Mouse (Mus musculus) intestine, embryonic 14.5 days (tissue): ENCODE results near the gene Ifit3b. TPM values are rescaled to one million over a fixed set of nuclear protein-coding genes. Genes with fewer than 3 reads are reported as not detected.
"Not testable (repeated sequence)": the region's sequence is repeated elsewhere in the genome, so short reads cannot be mapped to it uniquely, and the experiment has no call there.

Experiments
- ATAC-seq: fragments of 200-750 bp; cut with Nextera tagmentation; replicated peaks from 2 replicates; pipeline ENCODE4 v1.8.0; 2017; ENCODE audit warnings: low read depth, moderate number of reproducible peaks, moderate TSS enrichment, moderate library complexity; ENCODE audit not compliant: low FRiP score, low TSS enrichment
- DNase-seq: peaks from one replicate; pipeline ENCODE4 v3.0.0-alpha.2; 2018; ENCODE audit warnings: low spot score
- H3K27ac ChIP-seq: fragments of 300-500 bp; sonication (generic); 2 replicates; pipeline ENCODE4 v1.5.1; 2014; ENCODE audit warnings: low read depth, mild to moderate bottlenecking, control low read depth
- H3K27me3 ChIP-seq: fragments of 300-500 bp; sonication (generic); replicated peaks from 2 replicates; pipeline ENCODE4 v1.6.1; 2014; ENCODE audit warnings: low read length, control low read depth; ENCODE audit not compliant: control insufficient read depth, insufficient read depth
- H3K36me3 ChIP-seq: fragments of 300-500 bp; sonication (generic); 2 replicates; pipeline ENCODE4 v1.6.1; 2014; ENCODE audit warnings: low read length, control low read depth; ENCODE audit not compliant: control insufficient read depth, insufficient read depth
- H3K4me1 ChIP-seq: fragments of 300-500 bp; sonication (generic); replicated peaks from 2 replicates; pipeline ENCODE4 v1.6.1; 2014; ENCODE audit warnings: low read length, control low read depth, mixed read lengths; ENCODE audit not compliant: control insufficient read depth, insufficient read depth
- H3K4me2 ChIP-seq: fragments of 300-500 bp; sonication (generic); 2 replicates; pipeline ENCODE4 v1.6.1; 2014; ENCODE audit warnings: low read length
- H3K4me3 ChIP-seq: fragments of 300-500 bp; sonication (generic); 2 replicates; pipeline ENCODE4 v1.5.1; 2014; ENCODE audit warnings: low read depth, low read length, control low read depth, mixed read lengths
- H3K9ac ChIP-seq: fragments of 300-500 bp; sonication (generic); 2 replicates; pipeline ENCODE4 v1.6.1; 2014; ENCODE audit warnings: mild to moderate bottlenecking, low read length
- H3K9me3 ChIP-seq: fragments of 300-500 bp; sonication (generic); 2 replicates; pipeline ENCODE4 v1.6.1; 2016; ENCODE audit warnings: low read length, control low read depth; ENCODE audit not compliant: control insufficient read depth
- WGBS: fragments of 180-500 bp; shearing (Covaris S2); extraction: QIAGEN DNeasy Blood & Tissue Kit; methylation state at CpG from one replicate; pipeline ENCODE4 v1.1.7; 2014; 5-methylcytosine and 5-hydroxymethylcytosine counted together
- polyA plus RNA-seq: library from polyadenylated mRNA; unstranded; fragments of >200 nt; fragmentation: Nextera tagmentation; extraction: Ambion mirVana; gene quantifications from 2 replicates; pipeline ENCODE4 v1.2.1, GENCODE M21; 2014

The Ifit3b gene
- polyA plus RNA-seq, 1 experiment from 2014 or later = 0.15 TPM

- no peak overlapping the region for H3K27ac ChIP-seq
- no peak overlapping the region for H3K9ac ChIP-seq
- no peaks in the 10 kb centered on the region for H3K9me3 ChIP-seq
- H3K4me3 ChIP-seq = no peak overlapping the region
- H3K4me2 ChIP-seq = no peak overlapping the region
- no peaks in the 10 kb centered on the region for H3K36me3 ChIP-seq
- H3K27me3 ChIP-seq = no peaks in the 10 kb centered on the region
- WGBS = 86% methylated on average over 2 of the region's 2 CpGs
- ATAC-seq = no peak
- no peaks in the 10 kb centered on the region for H3K4me1 ChIP-seq
- DNase-seq = no peak
Observed at GRCm38 (mm10) chr19:34598341-34598740, 9.4 kb upstream of the Ifit3b start.

- not testable (repeated sequence) for H3K4me3 ChIP-seq, H3K27ac ChIP-seq, DNase-seq, H3K9ac ChIP-seq, H3K4me1 ChIP-seq, H3K4me2 ChIP-seq, H3K36me3 ChIP-seq, ATAC-seq, H3K9me3 ChIP-seq, H3K27me3 ChIP-seq
Observed at GRCm38 (mm10) chr19:34599250-34599649, 8.5 kb upstream of the Ifit3b start.

DNA sequence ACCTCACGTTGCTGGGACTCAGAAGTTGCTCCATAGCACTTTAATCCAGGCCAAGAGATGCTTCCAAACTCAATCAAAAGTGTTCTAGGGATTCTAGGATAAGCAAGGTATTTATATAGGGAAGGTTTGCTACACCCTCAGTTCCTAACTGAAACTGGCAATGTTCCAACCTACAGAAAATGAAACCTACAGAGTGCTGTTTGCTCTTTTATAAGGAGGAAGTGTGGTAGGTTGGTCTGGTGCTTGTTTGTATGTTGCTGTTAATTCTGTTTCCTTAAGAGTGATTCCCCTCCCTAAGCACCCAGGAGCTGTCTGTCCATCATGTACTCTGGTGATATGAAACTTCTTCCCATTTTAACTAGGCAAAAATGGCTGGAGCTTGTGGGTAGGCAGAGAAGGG, 5.9 kb upstream of the Ifit3b start, which contains the start of gene Ifit1bl1:
Gene Ifit1bl1 (minus strand): TSS at position 69 of the 400 bp plus-strand sequence.
- not testable (repeated sequence) for H3K9me3 ChIP-seq, DNase-seq, H3K27ac ChIP-seq, H3K4me1 ChIP-seq, H3K4me3 ChIP-seq, H3K27me3 ChIP-seq, H3K36me3 ChIP-seq, H3K4me2 ChIP-seq, H3K9ac ChIP-seq, ATAC-seq
- 58% methylated on average over 1 of the region's 1 CpGs for WGBS

DNA sequence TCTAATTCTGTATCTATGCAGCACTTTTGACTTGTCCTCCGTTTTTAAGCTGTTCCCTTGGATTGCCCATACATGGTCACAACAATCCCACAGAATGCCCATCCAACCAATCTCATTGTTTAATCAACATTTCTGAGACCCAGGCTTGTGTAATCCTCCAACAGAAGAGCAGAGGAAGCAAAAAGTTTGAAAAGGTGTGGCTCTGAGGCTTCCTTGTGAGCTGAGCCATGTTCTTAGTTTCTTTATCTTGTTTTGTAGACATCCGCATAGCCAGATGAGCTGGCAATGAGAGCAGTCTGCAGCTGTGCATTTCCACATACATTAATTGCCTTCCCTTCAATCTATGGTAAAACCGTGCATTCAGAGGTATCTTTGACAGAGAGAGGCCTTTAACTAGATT, 2.3 kb upstream of the Ifit3b start:
- H3K36me3 ChIP-seq = no peaks in the 10 kb centered on the region
- WGBS = 90% methylated on average over 3 of the region's 3 CpGs
- H3K9ac ChIP-seq = no peak overlapping the region
- no peaks in the 10 kb centered on the region for H3K27me3 ChIP-seq
- H3K27ac ChIP-seq = no peak overlapping the region
- no peaks in the 10 kb centered on the region for H3K4me1 ChIP-seq
- no peak overlapping the region for H3K4me3 ChIP-seq
- DNase-seq (no peak), ATAC-seq (no peak)
- no peak overlapping the region for H3K4me2 ChIP-seq
- H3K9me3 ChIP-seq = no peaks in the 10 kb centered on the region

GRCm38 (mm10) chr19:34610118-34610517, 2.3 kb downstream of the Ifit3b start:
- 73% methylated on average over 3 of the region's 3 CpGs for WGBS
- H3K9me3 ChIP-seq, H3K4me3 ChIP-seq, H3K27me3 ChIP-seq, H3K9ac ChIP-seq, DNase-seq, H3K4me2 ChIP-seq, ATAC-seq, H3K4me1 ChIP-seq, H3K36me3 ChIP-seq, H3K27ac ChIP-seq: not testable (repeated sequence)

GRCm38 (mm10) chr19:34612243-34613001, 4.7 kb downstream of the Ifit3b start:
- WGBS = 74% methylated on average over 5 of the region's 11 CpGs
- H3K36me3 ChIP-seq, H3K4me2 ChIP-seq, DNase-seq, H3K27ac ChIP-seq, H3K27me3 ChIP-seq, H3K9me3 ChIP-seq, H3K9ac ChIP-seq, H3K4me3 ChIP-seq, ATAC-seq, H3K4me1 ChIP-seq: not testable (repeated sequence)

DNA sequence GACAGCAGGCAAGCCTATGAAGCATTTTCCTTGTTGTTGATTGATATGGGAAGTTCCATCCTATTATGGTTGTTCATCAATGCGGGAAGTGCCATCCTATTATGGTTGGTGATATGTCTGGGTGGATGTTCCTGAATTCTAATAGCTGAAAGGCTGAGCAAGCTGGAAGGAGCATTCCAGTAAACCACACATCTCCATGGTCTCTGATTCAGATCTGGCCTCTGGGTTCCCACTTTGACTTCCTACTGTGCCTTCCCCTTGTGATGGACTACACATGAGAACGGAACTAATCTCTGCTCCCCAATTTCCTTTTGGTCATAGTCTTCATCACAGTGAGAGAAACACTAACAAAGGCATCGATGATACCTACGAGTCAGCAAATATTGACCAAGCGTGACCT, 13.1 kb downstream of the Ifit3b start:
- DNase-seq = no peak
- ATAC-seq = no peak
- no peak overlapping the region for H3K4me3 ChIP-seq
- H3K4me1 ChIP-seq = no peaks in the 10 kb centered on the region
- H3K4me2 ChIP-seq = no peak overlapping the region
- no peaks in the 10 kb centered on the region for H3K36me3 ChIP-seq
- no peaks in the 10 kb centered on the region for H3K9me3 ChIP-seq
- no peaks in the 10 kb centered on the region for H3K27me3 ChIP-seq
- 82% methylated on average over 5 of the region's 5 CpGs for WGBS
- H3K27ac ChIP-seq = no peak overlapping the region
- H3K9ac ChIP-seq = no peak overlapping the region

GRCm38 (mm10) chr19:34623781-34624180, 16.0 kb downstream of the Ifit3b start:
- Histone ChIP-seq H3K4me1 (no peaks in the 10 kb centered on the region), H3K9ac (no peak overlapping the region), H3K36me3 (no peaks in the 10 kb centered on the region), H3K27me3 (no peaks in the 10 kb centered on the region), H3K27ac (no peak overlapping the region), H3K4me3 (no peak overlapping the region), H3K4me2 (no peak overlapping the region), H3K9me3 (no peaks in the 10 kb centered on the region)
- WGBS = 93% methylated on average over 6 of the region's 6 CpGs
- DNase-seq (no peak), ATAC-seq (no peak)

DNA sequence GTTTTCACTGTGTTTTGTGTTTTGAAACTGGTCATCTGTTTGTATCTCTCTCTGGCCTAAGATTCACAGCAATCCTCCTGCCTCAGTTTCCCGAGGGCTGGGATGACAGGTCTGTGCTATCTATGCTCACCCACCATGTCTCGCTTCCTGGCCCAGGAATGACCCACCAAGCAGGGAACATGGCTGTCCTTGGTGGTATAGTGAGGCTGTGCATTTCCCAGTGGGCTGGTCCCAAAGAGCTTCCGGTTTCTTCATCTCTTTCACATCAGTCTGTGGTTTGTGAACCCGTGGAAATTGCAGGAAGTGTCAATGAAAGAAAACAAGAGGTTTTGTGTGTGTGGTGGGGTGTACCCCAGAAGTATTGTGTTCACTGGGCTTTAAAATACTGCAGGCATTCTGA, 16.9 kb downstream of the Ifit3b start:
- WGBS = 87% methylated on average over 4 of the region's 4 CpGs

More for the DNA sequence above, 16.9 kb downstream of the Ifit3b start:
- no peaks in the 10 kb centered on the region for H3K4me1 ChIP-seq
- H3K9me3 ChIP-seq = no peaks in the 10 kb centered on the region
- no peaks in the 10 kb centered on the region for H3K27me3 ChIP-seq
- H3K4me2 ChIP-seq = no peak overlapping the region
- H3K4me3 ChIP-seq = no peak overlapping the region
- H3K27ac ChIP-seq = no peak overlapping the region
- no peaks in the 10 kb centered on the region for H3K36me3 ChIP-seq
- no peak for DNase-seq
- H3K9ac ChIP-seq = no peak overlapping the region
- ATAC-seq = no peak
